Mouse (Mus musculus): ENCODE results near the gene Cdkn2d. TPM values are rescaled to one million over a fixed set of nuclear protein-coding genes. Genes with fewer than 3 reads are reported as not detected.
A peak's percentile ranks its signal among the peaks of the same experiment; 100 is the strongest.

Gene Cdkn2d
- total and polyA plus RNA-seq, 3 experiments, result 17.4 to 35.8 (median 30.3) TPM

GRCm38 (mm10) chr9:21248326-21248725 is 42.9 kb downstream of the Cdkn2d start, which contains the start of gene S1pr5:
TSS of gene S1pr5 (minus strand) at chr9:21248443.
- ATAC-seq (ENCODE audit: extremely low read depth, insufficient number of reproducible peaks, low FRiP score, poor library complexity, severe bottlenecking), result no peak
- Histone ChIP-seq H3K4me3 (ENCODE audit: low read depth, low read length) (no peak within 1 kb of the TSS), H3K36me3 (replicated peaks) (no peaks in the 10 kb centered on the region)

GRCm38 (mm10) chr9:21246342-21246741 is 44.9 kb downstream of the Cdkn2d start:
- Histone ChIP-seq H3K9me3 (replicated peaks) (peaks cover 13% of the 10 kb centered on the region), H3K4me1 (ENCODE audit: insufficient read depth, low read depth, low read length) (peaks cover 34% of the 10 kb centered on the region), H3K36me3 (replicated peaks) (peaks cover 7% of the 10 kb centered on the region), H3K27me3 (ENCODE audit: insufficient read depth, low read length) (peaks cover 59% of the 10 kb centered on the region), H3K4me3 (ENCODE audit: low read depth, low read length) (no peak overlapping the region; the same call in 1 of the 2 replicates)
- no peak for DNase-seq (ENCODE audit: low spot score)
- ATAC-seq (ENCODE audit: extremely low read depth, insufficient number of reproducible peaks, low FRiP score, poor library complexity, severe bottlenecking), result no peak
- TF ChIP-seq TAL1 (conservative IDR thresholded peaks at IDR 0.05; ENCODE audit: low read depth, low read length) (no peak), GATA2 (IDR thresholded peaks at IDR 0.05; ENCODE audit: borderline replicate concordance, low read depth, low read length) (no peak), CTCF (IDR thresholded peaks at IDR 0.05; ENCODE audit: low read depth, low read length) (no peak), POLR2AphosphoS5 (IDR thresholded peaks at IDR 0.05; ENCODE audit: insufficient replicate concordance, low read depth, low read length) (no peak), GATA1 (IDR thresholded peaks at IDR 0.05; ENCODE audit: borderline replicate concordance, low read length) (no peak)

More at GRCm38 (mm10) chr9:21248326-21248725, 42.9 kb downstream of the Cdkn2d start, which contains the start of gene S1pr5:
- Histone ChIP-seq H3K27me3 (ENCODE audit: insufficient read depth, low read length) (peaks cover 79% of the 10 kb centered on the region), H3K9me3 (replicated peaks) (peaks cover 13% of the 10 kb centered on the region), H3K4me1 (ENCODE audit: insufficient read depth, low read depth, low read length) (peaks cover 33% of the 10 kb centered on the region)
- no peak for DNase-seq (ENCODE audit: low spot score)
- no peak for TF ChIP-seq POLR2AphosphoS5 (IDR thresholded peaks at IDR 0.05; ENCODE audit: insufficient replicate concordance, low read depth, low read length)
- no peak for TF ChIP-seq GATA2 (IDR thresholded peaks at IDR 0.05; ENCODE audit: borderline replicate concordance, low read depth, low read length)
- no peak for TF ChIP-seq GATA1 (IDR thresholded peaks at IDR 0.05; ENCODE audit: borderline replicate concordance, low read length)

- peaks cover 47% of the 10 kb centered on the region for H3K27me3 ChIP-seq (ENCODE audit: insufficient read depth, low read length)
- DNase-seq (ENCODE audit: low spot score), result no peak
- peaks cover 35% of the 10 kb centered on the region for H3K4me1 ChIP-seq (ENCODE audit: insufficient read depth, low read depth, low read length)
- TF ChIP-seq GATA1 (IDR thresholded peaks at IDR 0.05; ENCODE audit: borderline replicate concordance, low read length) (no peak), GATA2 (IDR thresholded peaks at IDR 0.05; ENCODE audit: borderline replicate concordance, low read depth, low read length) (no peak), CTCF (IDR thresholded peaks at IDR 0.05; ENCODE audit: low read depth, low read length) (no peak), POLR2AphosphoS5 (IDR thresholded peaks at IDR 0.05; ENCODE audit: insufficient replicate concordance, low read depth, low read length) (no peak), TAL1 (conservative IDR thresholded peaks at IDR 0.05; ENCODE audit: low read depth, low read length) (no peak)
- peaks cover 12% of the 10 kb centered on the region for H3K36me3 ChIP-seq (replicated peaks)
- H3K9me3 ChIP-seq (replicated peaks), result peaks cover 13% of the 10 kb centered on the region
- peak overlapping the region; percentile 1; the same call in 1 of the 2 replicates for H3K4me3 ChIP-seq (ENCODE audit: low read depth, low read length)
- no peak for ATAC-seq (ENCODE audit: extremely low read depth, insufficient number of reproducible peaks, low FRiP score, poor library complexity, severe bottlenecking)
Measured at GRCm38 (mm10) chr9:21245113-21245487, 46.1 kb downstream of the Cdkn2d start.

- H3K36me3 ChIP-seq (replicated peaks), result peaks cover 12% of the 10 kb centered on the region
- H3K4me3 ChIP-seq (ENCODE audit: low read depth, low read length), result peak overlapping the region; percentile 1; the same call in 1 of the 2 replicates
- no peak for ATAC-seq (ENCODE audit: extremely low read depth, insufficient number of reproducible peaks, low FRiP score, poor library complexity, severe bottlenecking)
- peaks cover 13% of the 10 kb centered on the region for H3K9me3 ChIP-seq (replicated peaks)
- no peak for TF ChIP-seq CTCF (IDR thresholded peaks at IDR 0.05; ENCODE audit: low read depth, low read length)
- no peak for TF ChIP-seq GATA1 (IDR thresholded peaks at IDR 0.05; ENCODE audit: borderline replicate concordance, low read length)
- TF ChIP-seq TAL1 (conservative IDR thresholded peaks at IDR 0.05; ENCODE audit: low read depth, low read length), result no peak
- no peak for TF ChIP-seq GATA2 (IDR thresholded peaks at IDR 0.05; ENCODE audit: borderline replicate concordance, low read depth, low read length)
- no peak for TF ChIP-seq POLR2AphosphoS5 (IDR thresholded peaks at IDR 0.05; ENCODE audit: insufficient replicate concordance, low read depth, low read length)
- no peak for DNase-seq (ENCODE audit: low spot score)
- H3K4me1 ChIP-seq (ENCODE audit: insufficient read depth, low read depth, low read length), result peaks cover 35% of the 10 kb centered on the region
- peaks cover 41% of the 10 kb centered on the region for H3K27me3 ChIP-seq (ENCODE audit: insufficient read depth, low read length)
Measured at GRCm38 (mm10) chr9:21244428-21245112, 46.6 kb downstream of the Cdkn2d start.

GRCm38 (mm10) chr9:21243826-21244427 is 47.3 kb downstream of the Cdkn2d start:
- no peak for ATAC-seq (ENCODE audit: extremely low read depth, insufficient number of reproducible peaks, low FRiP score, poor library complexity, severe bottlenecking)
- Histone ChIP-seq H3K4me1 (ENCODE audit: insufficient read depth, low read depth, low read length) (peaks cover 40% of the 10 kb centered on the region), H3K9me3 (replicated peaks) (peaks cover 13% of the 10 kb centered on the region), H3K4me3 (ENCODE audit: low read depth, low read length) (no peak overlapping the region), H3K36me3 (replicated peaks) (peaks cover 12% of the 10 kb centered on the region), H3K27me3 (ENCODE audit: insufficient read depth, low read length) (peaks cover 35% of the 10 kb centered on the region)
- DNase-seq (ENCODE audit: low spot score), result no peak
- TF ChIP-seq POLR2AphosphoS5 (IDR thresholded peaks at IDR 0.05; ENCODE audit: insufficient replicate concordance, low read depth, low read length) (no peak), GATA1 (IDR thresholded peaks at IDR 0.05; ENCODE audit: borderline replicate concordance, low read length) (no peak)

GRCm38 (mm10) chr9:21241343-21241742 is 49.9 kb downstream of the Cdkn2d start:
- Histone ChIP-seq H3K4me1 (ENCODE audit: insufficient read depth, low read depth, low read length) (peaks cover 56% of the 10 kb centered on the region), H3K36me3 (replicated peaks) (peaks cover 24% of the 10 kb centered on the region), H3K4me3 (ENCODE audit: low read depth, low read length) (no peak overlapping the region), H3K27me3 (ENCODE audit: insufficient read depth, low read length) (peaks cover 21% of the 10 kb centered on the region), H3K9me3 (replicated peaks) (peaks cover 13% of the 10 kb centered on the region)
- ATAC-seq (ENCODE audit: extremely low read depth, insufficient number of reproducible peaks, low FRiP score, poor library complexity, severe bottlenecking), result no peak
- TF ChIP-seq CTCF (IDR thresholded peaks at IDR 0.05; ENCODE audit: low read depth, low read length) (peak; percentile 93), TAL1 (conservative IDR thresholded peaks at IDR 0.05; ENCODE audit: low read depth, low read length) (no peak)
- DNase-seq (ENCODE audit: low spot score), result peak; percentile 75

Measured in G1E (cell line).